Mouse (Mus musculus) heart, embryonic 11.5 days (tissue): ENCODE results near the gene Pip5k1c. TPM values are rescaled to one million over a fixed set of nuclear protein-coding genes. Genes with fewer than 3 reads are reported as not detected.
A peak's percentile ranks its signal among the peaks of the same experiment; 100 is the strongest.

Experiments used
- ATAC-seq: fragments of 200-750 bp; cut with Nextera tagmentation; replicated peaks from 2 replicates; pipeline ENCODE4 v1.8.0; 2017; ENCODE audit warnings: moderate library complexity; ENCODE audit not compliant: insufficient number of reproducible peaks, low FRiP score, low TSS enrichment
- H3K27ac ChIP-seq: fragments of 300-500 bp; sonication (generic); 2 replicates; pipeline ENCODE4 v1.5.1; 2014; ENCODE audit warnings: mild to moderate bottlenecking, low read depth, low read length
- H3K27me3 ChIP-seq: fragments of 300-500 bp; sonication (generic); 2 replicates; pipeline ENCODE4 v1.6.1; 2014; ENCODE audit warnings: mild to moderate bottlenecking, low read length, mixed read lengths; ENCODE audit not compliant: control insufficient read depth, insufficient read depth
- H3K36me3 ChIP-seq: fragments of 300-500 bp; sonication (generic); 2 replicates; pipeline ENCODE4 v1.6.1; 2014; ENCODE audit warnings: mild to moderate bottlenecking, low read length, moderate library complexity, mixed read lengths; ENCODE audit not compliant: control insufficient read depth, insufficient read depth
- H3K4me1 ChIP-seq: fragments of 300-500 bp; sonication (generic); 2 replicates; pipeline ENCODE4 v1.6.1; 2014; ENCODE audit warnings: low read length; ENCODE audit not compliant: control insufficient read depth, insufficient read depth
- H3K4me2 ChIP-seq: fragments of 300-500 bp; sonication (generic); 2 replicates; pipeline ENCODE4 v1.6.1; 2014; ENCODE audit warnings: mild to moderate bottlenecking, moderate library complexity
- H3K4me3 ChIP-seq: fragments of 300-500 bp; sonication (generic); 2 replicates; pipeline ENCODE4 v1.5.1; 2014; ENCODE audit warnings: low read depth, low read length
- H3K9ac ChIP-seq: fragments of 300-500 bp; sonication (generic); 2 replicates; pipeline ENCODE4 v1.6.1; 2014; ENCODE audit warnings: mild to moderate bottlenecking, low read depth, low read length, moderate library complexity
- H3K9me3 ChIP-seq: fragments of 300-500 bp; sonication (generic); replicated peaks from 2 replicates; pipeline ENCODE4 v1.6.1; 2016; ENCODE audit warnings: low read length; ENCODE audit not compliant: control insufficient read depth
- WGBS: fragments of 180-500 bp; shearing (Covaris S2); extraction: QIAGEN DNeasy Blood & Tissue Kit; methylation state at CpG from one replicate; pipeline ENCODE4 v1.1.7; 2014; ENCODE audit not compliant: insufficient replicate concordance; 5-methylcytosine and 5-hydroxymethylcytosine counted together
- polyA plus RNA-seq: library from polyadenylated mRNA; unstranded; fragments of >200 nt; fragmentation: Nextera tagmentation; extraction: Ambion mirVana; gene quantifications from 2 replicates; pipeline ENCODE4 v1.2.1, GENCODE M21; 2014

The Pip5k1c gene
- polyA plus RNA-seq, 1 experiment from 2014 or later, result 30.2 TPM

DNA sequence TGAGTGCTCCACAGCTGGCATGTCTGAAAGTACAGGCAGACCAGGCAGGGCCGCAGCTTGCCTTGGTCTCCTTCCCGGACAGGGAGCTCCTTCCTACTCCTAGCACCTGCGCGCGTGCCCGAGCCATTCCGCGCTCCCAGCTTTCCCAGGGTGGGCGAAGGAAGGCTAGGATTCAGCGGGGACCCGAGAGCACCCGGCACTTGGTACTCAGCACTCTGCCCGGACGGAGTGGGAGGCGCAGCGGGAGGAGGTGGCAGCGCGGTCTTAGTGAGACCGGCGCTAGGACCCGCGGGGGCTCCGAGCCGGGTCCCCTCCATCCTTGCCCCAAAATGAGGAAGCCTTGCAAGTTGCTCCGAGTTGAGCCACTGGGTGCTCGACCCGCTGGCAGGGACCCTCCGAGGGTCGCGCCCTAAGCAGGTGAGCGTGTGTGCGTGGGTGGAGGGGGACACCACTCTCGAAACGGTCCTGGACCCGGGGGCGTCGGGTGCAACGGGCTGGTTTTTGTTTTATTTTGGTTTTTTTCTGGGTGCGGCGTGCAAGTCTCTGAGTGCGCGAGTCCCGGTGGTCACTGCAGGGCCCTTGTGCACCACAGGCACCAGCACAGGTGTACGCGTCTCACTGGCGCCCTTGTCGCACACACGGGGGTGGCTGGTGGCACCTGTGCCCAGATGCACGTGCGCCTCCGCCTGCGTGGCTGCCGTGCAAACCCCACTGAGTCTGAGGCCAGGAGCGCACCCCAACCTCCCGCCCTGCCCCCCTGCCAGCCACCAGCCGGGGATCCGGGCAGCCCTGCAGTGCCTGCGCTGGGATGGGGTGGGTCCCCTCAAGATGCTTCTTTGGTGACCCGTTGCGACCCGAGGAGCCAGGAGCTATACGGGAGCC is 35.4 kb upstream of the Pip5k1c start:
- Histone ChIP-seq H3K9ac (peak overlapping the region; percentile 46; the same call in 1 of the 2 replicates), H3K27me3 (peaks cover 75% of the 10 kb centered on the region), H3K9me3 (peaks cover 2% of the 10 kb centered on the region), H3K4me2 (peak overlapping the region; percentile 78), H3K36me3 (no peaks in the 10 kb centered on the region), H3K27ac (no peak overlapping the region), H3K4me1 (peaks cover 12% of the 10 kb centered on the region), H3K4me3 (peak overlapping the region; percentile 43)
- 4% methylated on average over 62 of the region's 62 CpGs for WGBS
- no peak for ATAC-seq

DNA sequence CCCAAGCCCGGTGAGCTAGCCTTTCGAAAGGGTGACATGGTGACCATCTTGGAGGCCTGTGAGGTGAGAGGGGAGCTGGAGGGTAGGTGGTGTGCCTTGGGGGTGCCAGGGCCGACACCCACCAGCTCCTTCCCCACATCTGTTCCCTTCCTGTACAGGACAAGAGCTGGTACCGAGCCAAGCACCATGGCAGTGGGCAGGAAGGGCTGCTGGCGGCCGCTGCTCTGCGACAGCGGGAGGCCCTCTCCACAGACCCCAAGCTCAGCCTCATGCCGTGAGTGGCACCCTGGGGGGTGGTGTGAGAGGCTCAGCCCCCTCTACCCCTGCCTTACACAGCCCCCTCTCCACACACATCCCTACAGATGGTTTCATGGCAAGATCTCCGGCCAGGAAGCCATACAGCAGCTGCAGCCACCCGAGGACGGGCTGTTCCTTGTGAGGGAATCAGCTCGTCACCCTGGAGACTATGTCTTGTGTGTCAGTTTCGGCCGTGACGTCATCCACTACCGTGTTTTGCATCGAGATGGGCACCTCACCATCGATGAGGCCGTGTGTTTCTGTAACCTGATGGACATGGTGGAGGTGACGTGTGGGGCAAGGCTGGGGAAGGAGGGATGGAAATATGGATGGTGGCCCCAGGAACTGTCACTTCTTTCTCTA is 33.4 kb upstream of the Pip5k1c start:
- H3K27me3 ChIP-seq, result peaks cover 56% of the 10 kb centered on the region
- H3K36me3 ChIP-seq, result peaks cover 11% of the 10 kb centered on the region
- no peak overlapping the region for H3K4me2 ChIP-seq
- no peak overlapping the region for H3K9ac ChIP-seq
- ATAC-seq, result no peak
- H3K4me3 ChIP-seq, result no peak overlapping the region
- H3K4me1 ChIP-seq, result peaks cover 8% of the 10 kb centered on the region
- H3K27ac ChIP-seq, result no peak overlapping the region
- 35% methylated on average over 21 of the region's 21 CpGs for WGBS
- peaks cover 2% of the 10 kb centered on the region for H3K9me3 ChIP-seq

DNA sequence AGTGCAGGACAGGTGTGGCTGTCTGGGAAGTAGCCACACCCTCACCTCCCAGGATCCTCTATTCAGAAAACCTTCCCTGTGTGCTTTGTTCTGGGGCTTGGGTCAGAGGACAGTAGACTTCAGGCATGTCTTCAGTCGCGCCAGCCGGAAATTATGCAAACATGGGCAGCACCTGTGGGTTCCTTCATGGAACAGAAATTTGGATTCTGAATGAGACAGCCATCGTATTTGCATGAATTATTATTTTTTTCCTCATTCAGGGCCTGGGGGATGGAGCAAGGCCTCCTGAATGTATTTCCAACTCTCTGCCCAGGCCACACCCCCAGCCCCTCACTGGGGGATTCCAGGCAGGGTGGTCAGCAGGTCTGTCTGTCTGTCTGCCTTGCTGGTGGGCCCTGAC is 31.7 kb upstream of the Pip5k1c start:
- Histone ChIP-seq H3K9me3 (peaks cover 2% of the 10 kb centered on the region), H3K4me1 (peaks cover 13% of the 10 kb centered on the region), H3K36me3 (peaks cover 15% of the 10 kb centered on the region), H3K4me2 (no peak overlapping the region), H3K4me3 (no peak overlapping the region), H3K27me3 (peaks cover 46% of the 10 kb centered on the region), H3K9ac (no peak overlapping the region), H3K27ac (no peak overlapping the region)
- ATAC-seq, result no peak
- 88% methylated on average over 4 of the region's 4 CpGs for WGBS

DNA sequence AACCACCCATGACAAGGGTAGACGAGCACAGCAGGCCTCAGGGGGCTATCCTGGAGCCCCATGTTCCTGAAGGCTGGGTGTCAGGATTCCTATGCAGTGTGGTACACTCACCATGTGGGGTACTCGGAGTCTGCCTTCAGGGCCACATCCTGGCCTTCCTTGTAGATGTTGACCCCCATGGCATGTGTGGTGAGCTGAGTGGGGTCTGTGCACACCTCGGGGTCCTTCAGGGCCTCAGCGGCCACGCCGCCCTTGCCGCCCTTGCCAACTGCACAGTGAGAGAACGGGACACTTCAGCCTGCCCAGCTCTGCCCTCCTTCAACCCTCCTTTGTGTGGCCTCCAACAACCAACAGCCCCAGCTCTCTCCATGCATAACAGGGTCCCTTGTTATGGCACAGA is 27.2 kb upstream of the Pip5k1c start:
- H3K27ac ChIP-seq, result no peak overlapping the region
- peak overlapping the region; percentile 80 for H3K4me2 ChIP-seq
- H3K36me3 ChIP-seq, result peaks cover 15% of the 10 kb centered on the region
- WGBS, result 93% methylated on average over 8 of the region's 8 CpGs
- no peaks in the 10 kb centered on the region; the same call in 1 of the 2 replicates for H3K9me3 ChIP-seq
- ATAC-seq, result no peak
- peaks cover 13% of the 10 kb centered on the region for H3K4me1 ChIP-seq
- H3K9ac ChIP-seq, result peak overlapping the region; percentile 43; the same call in 1 of the 2 replicates
- H3K27me3 ChIP-seq, result peaks cover 2% of the 10 kb centered on the region
- peak overlapping the region; percentile 55 for H3K4me3 ChIP-seq

DNA sequence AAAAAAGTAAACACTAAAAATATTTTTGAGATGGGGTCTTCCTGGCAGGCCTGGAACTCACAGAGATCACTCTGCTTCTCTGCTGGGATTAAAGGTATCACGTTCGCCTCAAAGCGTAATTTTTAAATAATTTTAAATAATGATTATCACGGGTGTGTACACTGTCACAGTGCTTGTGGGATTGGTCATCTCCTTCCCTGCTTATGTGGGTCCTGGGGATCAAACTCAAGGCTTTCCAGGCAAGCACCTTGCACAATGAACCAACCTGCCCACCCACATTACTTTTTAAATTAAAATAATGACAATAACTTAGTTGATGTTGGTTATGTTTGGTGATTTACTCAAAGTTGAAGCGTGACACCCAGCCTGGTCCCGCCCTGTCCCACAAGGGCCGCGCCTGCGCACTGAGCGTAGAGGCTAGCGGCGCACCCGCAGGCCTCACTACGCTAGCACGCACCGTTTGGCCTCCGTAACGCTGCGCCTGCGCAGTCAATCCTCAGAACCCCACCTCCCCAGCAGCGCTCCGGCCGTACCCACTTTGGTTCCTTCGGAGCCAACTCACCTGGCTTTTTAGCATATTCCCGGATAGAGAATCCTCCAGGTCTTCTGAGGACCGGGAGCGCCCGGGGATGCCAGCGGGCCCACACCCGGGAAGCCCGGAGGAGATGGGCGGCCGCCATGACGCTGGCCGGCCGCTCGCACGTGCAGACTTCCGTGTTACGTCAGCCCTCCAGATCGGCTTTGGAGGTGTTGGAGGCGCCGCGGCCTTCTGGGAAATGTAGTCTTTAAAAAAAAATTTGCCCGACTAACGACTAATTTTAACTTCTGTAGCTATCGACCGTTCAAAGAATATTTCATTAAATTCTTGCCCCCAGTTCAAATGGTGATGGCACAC is 26.3 kb upstream of the Pip5k1c start, which contains the start of the genes Mrpl54 and Apba3:
Gene Mrpl54 (minus strand): TSS at position 724 of the 895 bp plus-strand sequence.
Gene Apba3 (plus strand): TSS at position 750 of the 895 bp plus-strand sequence.
- under 1% methylated on average over 48 of the region's 48 CpGs for WGBS
- H3K9ac ChIP-seq, result peak within 1 kb of the TSS; percentile 83
- ATAC-seq, result peak; percentile 91
- peak within 1 kb of the TSS; percentile 81 for H3K4me2 ChIP-seq
- H3K27me3 ChIP-seq, result no peaks in the 10 kb centered on the region; the same call in 1 of the 2 replicates
- peaks cover 17% of the 10 kb centered on the region for H3K36me3 ChIP-seq
- H3K9me3 ChIP-seq, result no peaks in the 10 kb centered on the region
- H3K4me1 ChIP-seq, result peaks cover 13% of the 10 kb centered on the region
- H3K4me3 ChIP-seq, result peak within 1 kb of the TSS; percentile 68
- peak within 1 kb of the TSS; percentile 66 for H3K27ac ChIP-seq

DNA sequence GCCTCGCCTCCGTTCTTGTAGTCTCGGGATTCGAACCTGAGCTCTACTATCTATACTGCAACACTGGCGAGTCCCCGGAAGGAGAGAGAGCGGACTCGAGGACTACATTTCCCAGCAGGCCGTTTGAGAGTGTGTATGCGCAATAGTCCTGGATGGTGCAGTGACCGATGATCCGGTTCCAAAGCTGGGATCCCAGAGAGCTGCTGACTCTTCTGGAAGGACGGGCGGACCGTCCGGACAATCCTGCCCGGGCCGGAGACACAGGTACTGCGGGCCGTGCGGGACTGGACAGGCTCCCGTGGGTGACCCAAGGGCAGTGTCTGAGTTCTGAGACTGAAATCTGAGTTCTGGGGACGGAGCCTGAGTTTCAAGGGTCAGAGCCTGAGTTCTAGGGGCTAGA is 24.7 kb upstream of the Pip5k1c start:
- 2% methylated on average over 23 of the region's 23 CpGs for WGBS
- Histone ChIP-seq H3K4me2 (peak overlapping the region; percentile 81), H3K4me1 (peaks cover 13% of the 10 kb centered on the region), H3K9ac (peak overlapping the region; percentile 85), H3K27ac (peak overlapping the region; percentile 50; the same call in 1 of the 2 replicates), H3K4me3 (peak overlapping the region; percentile 68), H3K9me3 (no peaks in the 10 kb centered on the region), H3K27me3 (no peaks in the 10 kb centered on the region; the same call in 1 of the 2 replicates), H3K36me3 (peaks cover 22% of the 10 kb centered on the region)
- ATAC-seq, result no peak

DNA sequence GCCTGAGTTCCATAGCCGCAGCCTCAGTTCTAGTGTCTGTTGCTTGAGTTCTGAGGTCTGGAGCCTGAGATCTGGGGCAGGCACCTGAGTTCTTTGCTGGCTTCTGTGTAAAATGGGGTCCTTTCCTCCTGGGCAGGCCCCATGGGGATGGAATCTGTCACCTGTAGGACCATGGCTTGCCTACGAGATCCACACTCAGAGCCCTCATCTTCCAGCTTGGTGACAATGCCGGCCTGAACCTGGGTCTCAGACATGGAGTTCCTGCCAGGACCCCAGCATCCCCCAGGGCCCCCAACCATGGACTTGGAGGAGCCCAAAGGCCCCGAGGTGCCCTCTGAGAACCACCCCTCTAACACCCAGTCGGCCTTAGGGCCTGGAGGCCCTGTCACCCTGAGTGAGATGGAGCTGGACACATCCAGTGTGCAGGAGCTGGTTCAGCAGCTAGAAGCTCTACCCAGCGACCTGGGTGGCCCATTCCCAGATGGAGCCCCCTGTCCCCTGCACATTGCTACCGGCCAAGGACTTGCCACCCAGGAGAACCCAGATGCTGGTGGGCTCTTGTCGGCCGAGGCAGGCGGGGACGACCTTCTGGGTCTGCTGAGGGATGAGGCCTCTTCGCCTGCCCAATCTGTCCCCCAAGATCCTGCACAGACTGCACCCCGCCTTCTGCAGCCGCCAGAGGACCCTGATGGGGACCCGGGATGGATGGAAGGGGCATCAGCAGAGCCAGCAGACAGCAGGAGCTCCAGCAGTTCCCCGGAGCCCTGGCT is 23.9 kb upstream of the Pip5k1c start:
- no peak for ATAC-seq
- Histone ChIP-seq H3K4me1 (peaks cover 13% of the 10 kb centered on the region), H3K9me3 (no peaks in the 10 kb centered on the region), H3K27me3 (no peaks in the 10 kb centered on the region), H3K9ac (peak overlapping the region; percentile 85), H3K4me2 (peak overlapping the region; percentile 81), H3K36me3 (peaks cover 16% of the 10 kb centered on the region), H3K4me3 (peak overlapping the region; percentile 68), H3K27ac (no peak overlapping the region)
- WGBS, result 72% methylated on average over 16 of the region's 16 CpGs
